Mouse (Mus musculus) small intestine, adult 2 months (tissue): Measurements from ENCODE around the gene C2cd4d.

ENCODE experiments used
- CTCF ChIP-seq: fragments of 200-500 bp; IDR thresholded peaks from 2 replicates; pipeline ENCODE4 v1.5.1; 2012; ENCODE audit warnings: low read depth, mild to moderate bottlenecking, control low read depth, inconsistent platforms, low read length, moderate library complexity, mixed read lengths; ENCODE audit not compliant: insufficient replicate concordance, insufficient read length; ENCODE audit errors: extremely low read depth
- POLR2A ChIP-seq: fragments of 200-500 bp; IDR thresholded peaks from 2 replicates; pipeline ENCODE4 v1.6.1; 2012; ENCODE audit warnings: low read depth, mild to moderate bottlenecking, control low read depth, inconsistent platforms, low read length, moderate library complexity

GRCm38 (mm10) chr3:94396336-94396735 lies 34.1 kb downstream of the C2cd4d start:
- no peak for TF ChIP-seq CTCF
- no peak for TF ChIP-seq POLR2A
